Mouse (Mus musculus): Measurements from ENCODE around the gene Grk4.

The Grk4 gene

GRCm38 (mm10) chr5:34659686-34660590, at the start of gene Grk4, which contains the start of gene Nop14:
Grk4 (plus strand) TSS chr5:34660379.
Nop14 (minus strand) TSS chr5:34660148.
- DNase-seq (ENCODE audit: low read depth, low spot score), result peak; percentile 98

GRCm38 (mm10) chr5:34632996-34633395, 27.2 kb upstream of the Grk4 start:
- no peak for DNase-seq (ENCODE audit: low read depth, low spot score)

- DNase-seq (ENCODE audit: low read depth, low spot score), result peak; percentile 81
Observed at GRCm38 (mm10) chr5:34633641-34634040, 26.5 kb upstream of the Grk4 start.

- DNase-seq (ENCODE audit: low read depth, low spot score), result no peak
Observed at GRCm38 (mm10) chr5:34634746-34635400, 25.3 kb upstream of the Grk4 start.

GRCm38 (mm10) chr5:34635665-34636192, 24.4 kb upstream of the Grk4 start:
- no peak for DNase-seq (ENCODE audit: low read depth, low spot score)

- DNase-seq (ENCODE audit: low read depth, low spot score), result peak; percentile 73
Observed at GRCm38 (mm10) chr5:34636481-34637287, 23.5 kb upstream of the Grk4 start, which contains the start of gene Mfsd10. Mfsd10 (minus strand) TSS chr5:34637212.

- no peak for DNase-seq (ENCODE audit: low read depth, low spot score)
Observed at GRCm38 (mm10) chr5:34637591-34638156, 22.5 kb upstream of the Grk4 start.

GRCm38 (mm10) chr5:34641991-34642390, 18.2 kb upstream of the Grk4 start:
- DNase-seq (ENCODE audit: low read depth, low spot score), result no peak

GRCm38 (mm10) chr5:34642932-34643331, 17.2 kb upstream of the Grk4 start:
- no peak for DNase-seq (ENCODE audit: low read depth, low spot score)

DNA sequence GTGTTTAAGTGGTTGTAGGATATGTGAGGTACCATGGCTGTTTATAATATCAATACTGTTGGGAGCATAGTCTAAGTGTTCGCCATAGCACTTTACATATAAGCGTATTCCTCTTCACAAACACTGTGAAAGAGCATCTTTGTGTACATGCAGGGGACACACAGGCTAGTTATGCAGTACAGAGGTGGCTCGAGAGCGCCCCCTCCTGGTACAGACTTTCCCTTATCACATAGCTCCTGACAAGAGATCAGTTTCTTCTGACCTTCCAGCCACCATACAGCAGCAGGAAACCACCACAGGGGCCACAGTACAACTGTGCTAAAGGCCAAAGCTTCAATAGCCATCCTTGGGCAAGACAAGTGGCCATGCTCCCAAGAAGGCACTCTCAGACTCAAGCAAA, 12.6 kb upstream of the Grk4 start:
- no peak for DNase-seq (ENCODE audit: low read depth, low spot score)

DNA sequence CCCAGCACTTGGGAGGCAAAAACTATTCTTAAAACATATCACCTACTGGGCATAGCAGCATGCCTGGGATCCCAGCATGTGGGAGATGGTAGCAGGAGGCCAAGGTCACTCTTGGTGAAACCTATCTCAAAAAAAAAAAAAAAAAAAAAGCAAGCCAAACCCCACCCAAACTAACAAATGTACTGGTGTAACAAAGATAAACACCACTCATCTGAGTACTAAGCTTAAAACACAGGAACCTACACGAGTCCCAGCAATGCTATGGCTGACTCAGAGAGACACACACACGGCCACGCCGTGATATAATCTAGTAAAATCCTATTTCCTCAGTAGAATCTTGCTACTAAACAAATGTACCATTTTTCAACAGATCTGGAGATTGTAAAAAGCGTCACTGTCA, 7.2 kb upstream of the Grk4 start:
- DNase-seq (ENCODE audit: low read depth, low spot score), result no peak

DNA sequence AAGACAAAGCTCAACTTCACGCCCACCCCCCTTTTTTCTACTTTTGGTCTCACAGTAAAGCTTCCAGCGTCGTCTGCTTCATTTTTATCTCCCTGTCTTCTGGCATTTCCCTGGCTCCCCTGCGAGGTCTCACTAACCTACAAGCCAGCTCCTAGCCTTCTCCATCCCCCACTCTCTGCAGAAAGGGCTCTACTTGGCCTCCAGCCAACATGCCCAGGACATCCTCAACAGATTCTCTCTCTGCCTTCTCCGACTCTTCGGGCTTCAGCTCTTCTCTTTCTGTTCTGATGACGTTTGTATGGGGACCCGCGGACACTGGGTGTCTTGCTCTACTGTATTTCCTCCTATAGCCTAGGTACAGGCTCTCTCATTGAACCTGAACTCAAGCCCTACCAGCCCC, 5.3 kb upstream of the Grk4 start:
- DNase-seq (ENCODE audit: low read depth, low spot score), result no peak

- DNase-seq (ENCODE audit: low read depth, low spot score), result no peak
Observed at GRCm38 (mm10) chr5:34657556-34657955, 2.6 kb upstream of the Grk4 start.

GRCm38 (mm10) chr5:34660591-34661130, 482 bp downstream of the Grk4 start:
- no peak for DNase-seq (ENCODE audit: low read depth, low spot score)

GRCm38 (mm10) chr5:34661909-34662308, 1.7 kb downstream of the Grk4 start:
- no peak for DNase-seq (ENCODE audit: low read depth, low spot score)

DNA sequence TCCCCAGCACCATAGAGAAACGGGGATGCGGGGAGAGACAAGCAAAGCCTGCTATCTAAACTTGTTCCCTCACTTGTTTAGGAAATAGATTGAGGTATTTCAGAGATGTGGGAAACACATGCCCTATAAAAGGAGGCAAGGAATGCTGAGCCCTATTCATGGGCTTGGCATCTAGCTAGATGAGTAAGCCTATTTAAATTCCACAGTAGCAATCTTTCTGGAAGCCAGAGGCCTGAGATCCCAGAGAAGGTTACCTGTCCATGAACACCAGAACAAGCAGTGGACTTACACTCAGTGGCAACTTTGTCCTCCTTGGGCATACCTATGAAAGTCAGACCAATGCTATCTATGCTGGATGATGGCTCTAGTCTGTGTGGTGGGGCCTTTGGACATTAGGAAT, 3.1 kb downstream of the Grk4 start:
- no peak for DNase-seq (ENCODE audit: low read depth, low spot score)

- no peak for DNase-seq (ENCODE audit: low read depth, low spot score)
Observed at GRCm38 (mm10) chr5:34669493-34669892, 9.3 kb downstream of the Grk4 start.

DNA sequence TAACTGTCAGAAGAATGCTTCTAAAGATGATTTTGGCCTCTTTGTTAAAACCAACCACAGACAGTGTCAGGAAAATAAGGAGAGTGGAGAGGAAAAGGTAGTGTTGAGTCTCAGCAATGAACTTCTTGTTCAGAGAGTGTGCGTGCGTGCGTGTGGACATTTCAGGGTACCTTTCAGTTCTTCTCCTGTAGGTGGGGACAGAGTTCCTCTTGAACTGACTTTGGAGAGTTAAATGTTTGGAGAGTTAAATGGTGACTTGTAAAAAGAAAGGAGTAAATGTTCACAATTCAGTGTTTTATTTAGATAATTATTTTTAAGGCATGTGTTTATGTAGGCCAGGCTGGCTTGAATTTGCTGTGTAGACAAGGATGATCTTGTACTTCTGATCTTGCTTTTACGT, 10.1 kb downstream of the Grk4 start:
- no peak for DNase-seq (ENCODE audit: low read depth, low spot score)

- DNase-seq (ENCODE audit: low read depth, low spot score), result no peak
Observed at GRCm38 (mm10) chr5:34689868-34690267, 29.7 kb downstream of the Grk4 start.

GRCm38 (mm10) chr5:34692782-34693181, 32.6 kb downstream of the Grk4 start:
- no peak for DNase-seq (ENCODE audit: low read depth, low spot score)

DNA sequence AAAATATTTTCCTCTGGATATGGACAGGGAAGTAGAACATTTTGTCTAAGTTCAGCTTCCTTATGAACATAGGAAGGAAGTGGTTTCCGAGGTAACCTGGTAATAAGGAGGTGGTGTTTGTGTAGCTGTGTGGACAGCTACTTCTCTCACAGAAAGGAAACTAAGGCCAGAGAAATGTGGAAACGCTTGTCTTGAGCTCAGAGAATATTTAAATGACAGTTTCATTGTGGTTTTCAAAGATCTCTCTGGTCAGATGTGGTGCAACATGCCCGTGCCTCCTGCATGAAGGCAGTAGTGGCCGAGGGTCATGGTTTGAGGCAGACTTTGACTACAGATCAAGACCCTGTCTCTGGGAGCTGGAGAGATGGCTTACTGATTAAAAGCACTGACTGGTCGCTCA, 35.3 kb downstream of the Grk4 start:
- DNase-seq (ENCODE audit: low read depth, low spot score), result no peak
